Mouse (Mus musculus) kidney, postnatal 0 days (tissue): ENCODE data around the gene Fggy. TPM values are rescaled to one million over a fixed set of nuclear protein-coding genes. Genes with fewer than 3 reads are reported as not detected.

Source experiments
- ATAC-seq: fragments of 200-750 bp; cut with Nextera tagmentation; replicated peaks from 2 replicates; pipeline ENCODE4 v1.8.0; 2017; ENCODE audit warnings: low read depth, moderate number of reproducible peaks, moderate TSS enrichment, moderate library complexity; ENCODE audit not compliant: low FRiP score
- DNase-seq: peaks from one replicate; pipeline ENCODE4 v3.0.0-alpha.2; 2016; ENCODE audit warnings: low spot score
- H3K27ac ChIP-seq: fragments of 300-500 bp; sonication (generic); 2 replicates; pipeline ENCODE4 v1.5.1; 2014; ENCODE audit warnings: mild to moderate bottlenecking
- H3K27me3 ChIP-seq: fragments of 300-500 bp; sonication (generic); 2 replicates; pipeline ENCODE4 v1.6.1; 2014; ENCODE audit warnings: low read length, mixed read lengths; ENCODE audit not compliant: insufficient read depth
- H3K36me3 ChIP-seq: fragments of 300-500 bp; sonication (generic); 2 replicates; pipeline ENCODE4 v1.6.1; 2014; ENCODE audit warnings: low read length, mixed read lengths; ENCODE audit not compliant: insufficient read depth
- H3K4me1 ChIP-seq: fragments of 300-500 bp; sonication (generic); replicated peaks from 2 replicates; pipeline ENCODE4 v1.6.1; 2014; ENCODE audit warnings: antibody characterized with exemption, low read length, mixed read lengths; ENCODE audit not compliant: insufficient read depth
- H3K4me2 ChIP-seq: fragments of 300-500 bp; sonication (generic); 2 replicates; pipeline ENCODE4 v1.6.1; 2014; ENCODE audit warnings: mild to moderate bottlenecking, low read length, moderate library complexity, mixed read lengths
- H3K4me3 ChIP-seq: fragments of 300-500 bp; sonication (generic); replicated peaks from 2 replicates; pipeline ENCODE4 v1.5.1; 2014; ENCODE audit warnings: low read depth, low read length
- H3K9ac ChIP-seq: fragments of 300-500 bp; sonication (generic); 2 replicates; pipeline ENCODE4 v1.6.1; 2014; ENCODE audit warnings: low read depth, low read length
- H3K9me3 ChIP-seq: fragments of 300-500 bp; sonication (generic); replicated peaks from 2 replicates; pipeline ENCODE4 v1.6.1; 2016; ENCODE audit warnings: low read length, inconsistent platforms, mixed read lengths
- CTCF ChIP-seq: IDR thresholded peaks from 2 replicates; pipeline ENCODE4 v1.5.1; 2016; ENCODE audit warnings: antibody characterized with exemption, low read depth, mild to moderate bottlenecking, moderate library complexity
- WGBS: fragments of 180-500 bp; shearing (Covaris S2); extraction: QIAGEN DNeasy Blood & Tissue Kit; methylation state at CpG from one replicate; pipeline ENCODE4 v1.1.7; 2014; 5-methylcytosine and 5-hydroxymethylcytosine counted together
- polyA plus RNA-seq: library from polyadenylated mRNA; unstranded; fragments of >200 nt; fragmentation: Nextera tagmentation; extraction: Ambion mirVana; gene quantifications from 2 replicates; pipeline ENCODE4 v1.2.1, GENCODE M21; 2015

The Fggy gene
- polyA plus RNA-seq, 1 experiment from 2014 or later, result 35.3 TPM

DNA sequence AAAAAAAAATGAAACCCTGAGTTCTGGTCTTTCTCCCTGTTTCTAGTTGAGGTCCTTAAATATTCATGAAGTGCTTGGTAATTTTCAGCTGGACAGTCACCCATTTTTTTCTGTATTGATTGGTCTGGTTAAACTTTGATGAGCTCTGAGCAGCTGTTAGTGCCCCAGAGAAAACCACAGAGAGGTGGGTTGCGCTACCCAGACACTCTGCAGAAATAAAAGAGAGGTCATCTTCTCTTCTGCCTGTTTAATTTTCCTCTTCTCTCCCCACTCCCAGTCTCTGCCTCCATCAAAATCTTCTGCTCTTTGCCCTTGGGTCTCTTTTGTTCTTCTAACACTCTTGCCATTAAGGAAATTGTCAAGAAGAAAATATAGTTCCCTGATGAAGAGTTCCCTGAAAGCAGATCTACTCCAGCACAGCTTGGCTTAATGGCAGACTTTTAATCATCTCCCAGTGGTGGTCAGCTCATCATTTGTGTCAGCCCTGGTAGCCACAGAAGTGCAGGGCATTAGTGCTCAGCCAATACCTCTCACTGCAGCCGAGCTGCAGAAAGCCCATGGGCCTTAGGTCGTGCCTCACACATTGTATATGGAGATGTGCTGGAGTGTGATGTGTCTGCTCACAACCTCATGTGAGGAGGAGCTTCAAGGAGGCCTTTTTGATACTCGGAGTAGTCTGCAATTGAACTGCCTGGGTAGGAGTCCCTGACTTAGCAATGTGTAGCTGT lies 29.1 kb downstream of the Fggy start:
- Histone ChIP-seq H3K27me3 (no peaks in the 10 kb centered on the region), H3K9ac (no peak overlapping the region), H3K36me3 (no peaks in the 10 kb centered on the region), H3K4me1 (no peaks in the 10 kb centered on the region), H3K4me3 (no peak overlapping the region), H3K27ac (no peak overlapping the region), H3K9me3 (no peaks in the 10 kb centered on the region), H3K4me2 (no peak overlapping the region)
- 61% methylated on average over 4 of the region's 4 CpGs for WGBS
- TF ChIP-seq CTCF, result no peak
- DNase-seq, result no peak
- ATAC-seq, result no peak

DNA sequence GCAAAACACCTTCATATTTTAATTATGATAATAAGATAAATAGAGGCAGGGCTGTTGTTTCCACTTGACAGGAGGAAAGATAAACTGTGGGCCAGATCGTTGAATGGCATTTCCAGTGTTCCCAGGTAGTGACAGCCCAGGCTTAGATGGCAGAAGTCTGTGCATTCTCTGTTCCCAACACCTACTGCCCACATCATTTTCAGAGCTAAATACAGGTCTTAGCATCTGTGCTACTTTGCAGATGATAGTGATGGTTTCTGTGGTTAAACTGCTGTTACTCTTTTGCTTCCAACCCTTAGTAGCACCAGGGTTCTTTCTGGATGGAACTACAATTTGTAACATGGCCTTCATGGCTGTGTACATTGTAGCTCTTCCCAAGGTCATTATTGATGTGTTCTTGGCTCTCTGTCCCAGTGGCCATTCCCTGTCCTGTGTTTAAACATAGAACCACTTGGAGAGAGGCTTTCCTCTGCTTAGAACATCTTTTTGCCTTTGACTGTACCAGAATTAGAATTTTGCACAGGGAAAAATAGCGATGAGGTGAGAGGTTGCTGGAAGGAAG lies 31.5 kb downstream of the Fggy start:
- Histone ChIP-seq H3K27me3 (no peaks in the 10 kb centered on the region), H3K27ac (no peak overlapping the region), H3K4me1 (no peaks in the 10 kb centered on the region), H3K9me3 (no peaks in the 10 kb centered on the region), H3K4me3 (no peak overlapping the region), H3K9ac (no peak overlapping the region), H3K4me2 (no peak overlapping the region), H3K36me3 (no peaks in the 10 kb centered on the region)
- WGBS, result 83% methylated on average over 2 of the region's 2 CpGs
- no peak for ATAC-seq
- TF ChIP-seq CTCF, result no peak
- DNase-seq, result no peak

DNA sequence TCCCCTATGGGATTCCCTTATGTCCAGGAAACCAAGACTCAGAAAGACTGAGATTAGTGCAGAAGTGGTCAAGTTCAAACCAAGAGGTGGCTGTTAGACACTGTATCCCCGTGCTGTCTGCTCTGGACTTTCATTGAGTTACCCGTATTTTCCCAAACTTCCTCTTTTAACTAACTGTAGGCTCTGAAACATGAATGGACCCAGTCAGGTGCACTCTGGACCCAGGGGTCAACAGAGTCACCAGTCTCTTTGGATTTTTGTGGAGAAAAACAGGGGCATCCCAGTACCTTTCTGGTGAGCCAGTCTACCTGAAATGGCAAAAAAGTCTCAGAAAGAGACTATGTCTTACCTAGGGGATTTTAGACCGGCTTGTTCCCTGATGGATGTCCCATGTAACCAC lies 33.6 kb downstream of the Fggy start:
- 86% methylated on average over 3 of the region's 3 CpGs for WGBS

DNA sequence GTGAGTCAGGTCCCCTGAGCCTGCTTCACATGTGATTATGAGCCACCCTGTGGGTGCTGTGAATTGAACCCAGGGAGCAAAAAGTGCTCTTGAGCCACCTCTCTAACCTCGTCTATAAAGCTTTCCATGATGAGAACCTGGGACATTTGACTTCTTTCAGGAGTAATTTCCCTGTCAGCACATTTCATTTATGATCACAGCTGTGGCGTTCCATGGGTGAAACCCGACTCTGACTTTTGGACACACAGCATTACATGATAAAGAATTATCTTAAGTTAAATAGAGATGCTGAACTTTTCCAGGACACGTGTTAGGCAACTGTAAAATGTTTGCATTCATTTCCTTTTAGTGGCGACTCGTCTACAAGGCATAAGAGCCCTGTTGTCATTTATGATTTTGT lies 39.9 kb downstream of the Fggy start:
- Histone ChIP-seq H3K4me1 (no peaks in the 10 kb centered on the region), H3K4me2 (no peak overlapping the region), H3K36me3 (no peaks in the 10 kb centered on the region), H3K9me3 (no peaks in the 10 kb centered on the region), H3K4me3 (no peak overlapping the region), H3K9ac (no peak overlapping the region), H3K27ac (no peak overlapping the region), H3K27me3 (no peaks in the 10 kb centered on the region)
- no peak for ATAC-seq
- WGBS, result 53% methylated on average over 6 of the region's 6 CpGs
- no peak for TF ChIP-seq CTCF
- no peak for DNase-seq

More for the DNA sequence above, 33.6 kb downstream of the Fggy start:
- no peak overlapping the region for H3K4me2 ChIP-seq
- H3K27me3 ChIP-seq, result no peaks in the 10 kb centered on the region
- ATAC-seq (no peak), DNase-seq (no peak)
- no peak overlapping the region for H3K27ac ChIP-seq
- H3K4me3 ChIP-seq, result no peak overlapping the region
- no peak overlapping the region for H3K9ac ChIP-seq
- TF ChIP-seq CTCF, result no peak
- H3K4me1 ChIP-seq, result no peaks in the 10 kb centered on the region
- H3K9me3 ChIP-seq, result no peaks in the 10 kb centered on the region
- no peaks in the 10 kb centered on the region for H3K36me3 ChIP-seq

DNA sequence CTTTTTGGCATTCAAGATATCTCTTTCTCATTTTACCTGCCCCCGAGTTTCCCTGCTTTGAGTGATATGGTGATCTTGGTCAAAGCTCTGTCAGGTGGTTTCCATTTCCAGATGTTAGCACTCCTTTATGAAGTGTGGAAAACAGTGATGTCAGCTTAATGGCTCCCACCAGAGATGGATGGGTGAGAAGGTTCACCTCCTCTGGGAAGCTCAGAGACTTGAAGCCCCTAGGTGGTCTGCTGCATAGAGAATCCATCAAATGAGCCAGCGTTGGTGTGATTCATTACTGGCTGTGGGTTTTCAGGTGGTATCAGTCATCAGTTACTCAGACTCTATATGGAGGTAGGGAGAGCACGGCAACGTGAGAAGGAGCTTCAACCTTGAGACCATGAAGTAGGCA lies 44.5 kb downstream of the Fggy start:
- TF ChIP-seq CTCF, result no peak
- H3K27ac ChIP-seq, result no peak overlapping the region

DNA sequence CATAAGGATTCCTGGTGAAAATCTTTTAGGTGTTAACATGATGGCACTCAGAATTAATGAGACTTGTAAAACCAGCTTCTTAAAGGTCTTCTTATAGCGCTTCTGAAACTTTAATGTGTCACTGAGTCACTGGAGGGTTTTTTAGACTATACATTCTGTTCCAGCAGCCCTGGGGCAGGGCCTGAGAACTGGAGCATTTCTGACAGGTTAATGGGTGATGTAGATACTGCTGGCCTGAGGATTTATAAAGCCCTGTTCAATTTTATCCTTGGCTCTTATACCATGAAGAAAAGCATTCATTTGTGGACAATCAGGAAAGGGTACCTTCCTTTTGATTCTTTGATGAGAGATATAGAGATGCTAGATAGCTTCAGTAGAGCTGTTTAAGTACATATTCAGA lies 45.9 kb downstream of the Fggy start:
- Histone ChIP-seq H3K4me1 (0 out of 2 replicates have a peak, but pooled peaks cover 5% of the 10 kb centered on the region), H3K9me3 (no peaks in the 10 kb centered on the region), H3K4me3 (no peak overlapping the region), H3K36me3 (no peaks in the 10 kb centered on the region), H3K4me2 (no peak overlapping the region), H3K27ac (no peak overlapping the region), H3K27me3 (no peaks in the 10 kb centered on the region), H3K9ac (no peak overlapping the region)
- no peak for TF ChIP-seq CTCF
- WGBS, result 41% methylated on average over 1 of the region's 1 CpGs
- DNase-seq (peak; percentile 23), ATAC-seq (no peak)

More for the DNA sequence above, 44.5 kb downstream of the Fggy start:
- Histone ChIP-seq H3K4me1 (0 out of 2 replicates have a peak, but pooled peaks cover 5% of the 10 kb centered on the region), H3K36me3 (no peaks in the 10 kb centered on the region), H3K4me3 (no peak overlapping the region), H3K4me2 (no peak overlapping the region), H3K9ac (no peak overlapping the region), H3K27me3 (no peaks in the 10 kb centered on the region), H3K9me3 (no peaks in the 10 kb centered on the region)
- ATAC-seq (no peak), DNase-seq (no peak)
- WGBS, result 54% methylated on average over 4 of the region's 4 CpGs
